Mouse (Mus musculus): ENCODE results near the gene Sez6. TPM values are rescaled to one million over a fixed set of nuclear protein-coding genes. Genes with fewer than 3 reads are reported as not detected.

Gene Sez6
- total and polyA plus RNA-seq, 3 experiments: 0.04 TPM; not detected in 2

- H3K9me3 ChIP-seq (replicated peaks; ENCODE audit: low read length): no peaks in the 10 kb centered on the region
- H3K9ac ChIP-seq (ENCODE audit: insufficient read depth, low read depth): no peak overlapping the region
- no peak for DNase-seq (ENCODE audit: extremely low read depth)
- H3K4me2 ChIP-seq (ENCODE audit: insufficient read depth, low read depth, poor library complexity, severe bottlenecking): no peak overlapping the region
- no peak overlapping the region for H3K27ac ChIP-seq (ENCODE audit: insufficient read depth, low read depth)
- TF ChIP-seq SIN3A (IDR thresholded peaks at IDR 0.05; ENCODE audit: low read length) (no peak), EP300 (IDR thresholded peaks at IDR 0.05; ENCODE audit: low read length) (no peak), BHLHE40 (IDR thresholded peaks at IDR 0.05; ENCODE audit: low read depth, low read length) (no peak), MAX (IDR thresholded peaks at IDR 0.05; ENCODE audit: low read length) (no peak), USF1 (IDR thresholded peaks at IDR 0.05; ENCODE audit: low read depth, low read length) (no peak), CHD2 (IDR thresholded peaks at IDR 0.05; ENCODE audit: low read length) (no peak), RCOR1 (conservative IDR thresholded peaks at IDR 0.05; ENCODE audit: low read depth, low read length) (no peak), JUN (IDR thresholded peaks at IDR 0.05; ENCODE audit: insufficient read depth, low read depth, low read length) (no peak), MAZ (IDR thresholded peaks at IDR 0.05; ENCODE audit: low read depth, low read length) (no peak)
- H3K4me1 ChIP-seq (ENCODE audit: control insufficient read depth in 1 of 2, insufficient read depth in 2 of 2): peaks cover 0 to 26% of the 10 kb centered on the region in 2 experiments; a peak in 2 of 4 replicates
- H3K79me2 ChIP-seq (replicated peaks; ENCODE audit: control insufficient read depth, extremely low read depth, insufficient read depth, poor library complexity, severe bottlenecking): no peaks in the 10 kb centered on the region
- in situ Hi-C loops (cut with MboI; ENCODE audit: low pct_ligation_motif_present, low pct_unique_long_range_greater_than_20kb, low sequenced_read_pairs) (no loop called here), dilution Hi-C loops (cut with MboI; ENCODE audit: extremely low pct_ligation_motif_present, extremely low pct_unique_long_range_greater_than_20kb, low sequenced_read_pairs) (no loop called here)
- H3K27me3 ChIP-seq (replicated peaks): peaks cover 11% of the 10 kb centered on the region
- H3K4me3 ChIP-seq (replicated peaks in 1 of 3; ENCODE audit: low read depth in 2 of 3, low read length in 2 of 3, poor library complexity in 1 of 3): no peak overlapping the region
- H3K36me3 ChIP-seq (replicated peaks in 1 of 2; ENCODE audit: control insufficient read depth in 1 of 2, insufficient read depth in 1 of 2, low read length in 1 of 2): no peaks in the 10 kb centered on the region
Observed at GRCm38 (mm10) chr11:77923285-77923684, 7.3 kb upstream of the Sez6 start.

GRCm38 (mm10) chr11:77925836-77926657 lies 4.6 kb upstream of the Sez6 start:
- Histone ChIP-seq H3K9me3 (replicated peaks; ENCODE audit: low read length) (peaks cover 8% of the 10 kb centered on the region), H3K4me3 (replicated peaks in 1 of 3; ENCODE audit: low read depth in 2 of 3, low read length in 2 of 3, poor library complexity in 1 of 3) (no peak overlapping the region), H3K4me2 (ENCODE audit: insufficient read depth, low read depth, poor library complexity, severe bottlenecking) (no peak overlapping the region), H3K27me3 (replicated peaks) (peaks cover 16% of the 10 kb centered on the region), H3K27ac (ENCODE audit: insufficient read depth, low read depth) (no peak overlapping the region), H3K36me3 (replicated peaks in 1 of 2; ENCODE audit: control insufficient read depth in 1 of 2, insufficient read depth in 1 of 2, low read length in 1 of 2) (no peaks in the 10 kb centered on the region), H3K79me2 (replicated peaks; ENCODE audit: control insufficient read depth, extremely low read depth, insufficient read depth, poor library complexity, severe bottlenecking) (no peaks in the 10 kb centered on the region), H3K9ac (ENCODE audit: insufficient read depth, low read depth) (no peak overlapping the region), H3K4me1 (ENCODE audit: control insufficient read depth in 1 of 2, insufficient read depth in 2 of 2) (peaks cover 0 to 26% of the 10 kb centered on the region in 2 experiments; a peak in 2 of 4 replicates)
- dilution Hi-C loops (cut with MboI; ENCODE audit: extremely low pct_ligation_motif_present, extremely low pct_unique_long_range_greater_than_20kb, low sequenced_read_pairs): no loop called here
- no peak for TF ChIP-seq JUND (conservative IDR thresholded peaks at IDR 0.05; ENCODE audit: low read depth, low read length)
- TF ChIP-seq EP300 (IDR thresholded peaks at IDR 0.05; ENCODE audit: low read length): no peak
- no peak for TF ChIP-seq BHLHE40 (IDR thresholded peaks at IDR 0.05; ENCODE audit: low read depth, low read length)
- TF ChIP-seq TCF12 (IDR thresholded peaks at IDR 0.05; ENCODE audit: low read depth, low read length): no peak
- no peak for TF ChIP-seq GABPA (IDR thresholded peaks at IDR 0.05; ENCODE audit: insufficient replicate concordance, low read depth, low read length)
- no peak for TF ChIP-seq ZMIZ1 (IDR thresholded peaks at IDR 0.05; ENCODE audit: low read depth, low read length)
- TF ChIP-seq ZC3H11A (IDR thresholded peaks at IDR 0.05; ENCODE audit: low read depth, low read length): no peak
- TF ChIP-seq ELF1 (IDR thresholded peaks at IDR 0.05; ENCODE audit: low read depth, low read length): no peak
- no peak for TF ChIP-seq CTCF (conservative IDR thresholded peaks at IDR 0.05 in 1 of 2, IDR thresholded peaks at IDR 0.05 in 1 of 2; ENCODE audit: low read depth in 2 of 2, low read length in 2 of 2)
- TF ChIP-seq ZKSCAN1 (IDR thresholded peaks at IDR 0.05; ENCODE audit: borderline replicate concordance, low read depth, low read length): no peak
- no peak for TF ChIP-seq MAFK (IDR thresholded peaks at IDR 0.05; ENCODE audit: insufficient replicate concordance, low read length)
- TF ChIP-seq POLR2AphosphoS2 (IDR thresholded peaks at IDR 0.05; ENCODE audit: low read depth, low read length): no peak
- TF ChIP-seq E2F4 (IDR thresholded peaks at IDR 0.05; ENCODE audit: insufficient replicate concordance, low read depth, low read length): no peak
- in situ Hi-C loops (cut with MboI; ENCODE audit: low pct_ligation_motif_present, low pct_unique_long_range_greater_than_20kb, low sequenced_read_pairs): no loop called here
- DNase-seq (ENCODE audit: extremely low read depth): peak; percentile 38
